In the genomic region with DNA sequence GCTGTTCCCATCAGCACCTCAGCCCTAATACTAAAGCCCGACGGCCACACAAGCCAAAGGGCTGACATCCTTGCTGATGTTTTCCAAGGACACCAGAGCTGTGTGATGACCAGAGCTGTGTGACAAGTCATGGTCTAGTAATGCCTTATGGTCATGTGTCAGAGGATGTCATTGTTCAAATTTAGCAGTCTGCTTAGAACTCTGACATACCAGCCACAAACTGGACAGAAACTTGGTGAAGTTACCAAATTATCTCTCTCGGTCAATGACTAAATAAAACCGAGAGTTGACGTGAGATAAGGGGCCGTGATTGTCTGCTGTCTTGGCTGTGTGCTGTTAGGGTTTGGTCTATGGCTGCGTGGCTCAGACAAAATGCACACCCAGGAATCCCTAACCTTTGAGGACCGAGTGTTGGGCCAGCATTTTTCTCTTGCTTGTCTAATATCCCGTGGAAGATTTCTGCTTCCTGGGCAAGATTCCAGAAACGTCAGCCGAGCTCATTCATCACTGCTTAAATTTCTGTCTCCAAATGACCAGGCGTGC, we compare ENCODE assay signal across 10 mouse cellular contexts.
DNase-seq lines count a peak whose midpoint lies in the region; ATAC-seq and TF ChIP-seq lines count a peak whose summit lies in the region.
"Had no signal": no experiment of that assay in that cellular context is flagged by ENCODE, and none has a peak within 500 bp of the region (broad histone marks: within the 10 kb centered on the region; RNA-seq: fewer than 3 reads in every experiment).

No protein-coding gene starts in this region.

- H3K27me3 ChIP-seq in kidney, embryonic 14.5 days (ENCODE audit: control insufficient read depth, insufficient read depth, low read length): no peaks in the 10 kb centered on the region
- no peaks in the 10 kb centered on the region for H3K27me3 ChIP-seq in lung, postnatal 0 days (replicated peaks; ENCODE audit: insufficient read depth, low read length)
- H3K27me3 ChIP-seq: stomach, embryonic 15.5 days had no signal

- no peak for ATAC-seq in kidney, embryonic 14.5 days (ENCODE audit: low FRiP score, low TSS enrichment)
- peak; percentile 52 for ATAC-seq in lung, postnatal 0 days

- H3K36me3 ChIP-seq in kidney, embryonic 14.5 days (ENCODE audit: control insufficient read depth, insufficient read depth, low read length): no peaks in the 10 kb centered on the region
- no peaks in the 10 kb centered on the region for H3K36me3 ChIP-seq in lung, postnatal 0 days (ENCODE audit: insufficient read depth, low read length)
- H3K36me3 ChIP-seq: stomach, embryonic 15.5 days had no signal

- no peak for TF ChIP-seq CTCF in brain, embryonic 14.5 days (IDR thresholded peaks at IDR 0.05; ENCODE audit: borderline replicate concordance, extremely low read depth, insufficient read depth, insufficient read length)
- no peak for TF ChIP-seq CTCF in lung, postnatal 0 days (IDR thresholded peaks at IDR 0.05)

- no peak overlapping the region for H3K9ac ChIP-seq in kidney, embryonic 14.5 days (ENCODE audit: low read depth, low read length)
- no peak overlapping the region for H3K9ac ChIP-seq in lung, postnatal 0 days (replicated peaks; ENCODE audit: low read depth)
- H3K9ac ChIP-seq: liver, embryonic 14.5 days; stomach, embryonic 15.5 days had no signal

- H3K4me3 ChIP-seq in kidney, embryonic 14.5 days (ENCODE audit: low read length): no peak overlapping the region
- no peak overlapping the region for H3K4me3 ChIP-seq in lung, postnatal 0 days (ENCODE audit: low read depth, low read length)
- H3K4me3 ChIP-seq: stomach, embryonic 15.5 days had no signal

- peak; percentile 71 for DNase-seq in kidney, adult 11 months
- peak; percentile 40 for DNase-seq in brain, embryonic 14.5 days (ENCODE audit: low read depth)
- peak; percentile 72 for DNase-seq in heart, postnatal 4 days
- DNase-seq in lung, postnatal 0 days (ENCODE audit: low spot score): peak; percentile 71
- no peak for DNase-seq in yolk sac, embryonic 10.5 days (ENCODE audit: low spot score)
- no peak for DNase-seq in spleen, postnatal 4 days (ENCODE audit: low spot score in 2 of 2)
- DNase-seq in right cerebral cortex, postnatal 25 days: no peak

- peaks cover 19% of the 10 kb centered on the region for H3K4me1 ChIP-seq in kidney, embryonic 14.5 days (ENCODE audit: control insufficient read depth, insufficient read depth, low read length)
- peaks cover 8% of the 10 kb centered on the region; the same call in 1 of the 2 replicates for H3K4me1 ChIP-seq in lung, postnatal 0 days (ENCODE audit: insufficient read depth, low read depth, low read length)
- H3K4me1 ChIP-seq: stomach, embryonic 15.5 days had no signal

- TF ChIP-seq EP300 in lung, postnatal 0 days (IDR thresholded peaks at IDR 0.05): 0 out of 2 replicates have a peak, but pooled peaks have one; percentile 25

- H3K9me3 ChIP-seq in kidney, embryonic 14.5 days (ENCODE audit: control insufficient read depth, low read length): peaks cover 9% of the 10 kb centered on the region
- no peaks in the 10 kb centered on the region for H3K9me3 ChIP-seq in lung, postnatal 0 days (ENCODE audit: low read length)
- H3K9me3 ChIP-seq: stomach, embryonic 15.5 days had no signal

- no peak for TF ChIP-seq POLR2A in brain, embryonic 14.5 days (IDR thresholded peaks at IDR 0.05; ENCODE audit: borderline replicate concordance, extremely low read depth, insufficient read depth, insufficient read length, poor library complexity, severe bottlenecking)

- 56% methylated on average over 12 of the region's 12 CpGs for WGBS in kidney, embryonic 14.5 days
- 26% methylated on average over 12 of the region's 12 CpGs for WGBS in lung, postnatal 0 days

- H3K4me2 ChIP-seq in kidney, embryonic 14.5 days (replicated peaks; ENCODE audit: low read depth, low read length): no peak overlapping the region
- H3K4me2 ChIP-seq in lung, postnatal 0 days (replicated peaks; ENCODE audit: low read depth, low read length): no peak overlapping the region
- H3K4me2 ChIP-seq: stomach, embryonic 15.5 days had no signal

- no peak overlapping the region for H3K27ac ChIP-seq in kidney, embryonic 14.5 days (ENCODE audit: low read depth, low read length)
- no peak overlapping the region for H3K27ac ChIP-seq in lung, postnatal 0 days (ENCODE audit: low read length)
- H3K27ac ChIP-seq: liver, embryonic 14.5 days; stomach, embryonic 15.5 days had no signal

Comparison
In these comparisons a context has a peak if more than half of its experiments do, and no peak if none do; other contexts are left out.
1. DNase-seq: peak in kidney, adult 11 months (single experiment), brain, embryonic 14.5 days (single experiment), heart, postnatal 4 days (single experiment) and lung, postnatal 0 days (single experiment); none in yolk sac, embryonic 10.5 days (single experiment), spleen, postnatal 4 days (0 of 2) and right cerebral cortex, postnatal 25 days (single experiment).